Mouse (Mus musculus): ENCODE results near the gene Tmem126a. TPM values are rescaled to one million over a fixed set of nuclear protein-coding genes. Genes with fewer than 3 reads are reported as not detected.
A peak's percentile ranks its signal among the peaks of the same experiment; 100 is the strongest.

The Tmem126a gene
- total RNA-seq, 2 experiments from 2014 or later: 15.6 to 39.8 TPM

GRCm38 (mm10) chr7:90426020-90427001 lies 30.7 kb downstream of the Tmem126a start, which contains the start of gene Ccdc89:
TSS of gene Ccdc89 (plus strand) at chr7:90426577.
- ATAC-seq (replicated peaks; ENCODE audit: low FRiP score, low TSS enrichment, poor library complexity, severe bottlenecking): peak; percentile 99

GRCm38 (mm10) chr7:90409934-90410333 lies 47.1 kb downstream of the Tmem126a start:
- peak; percentile 67; the same call in 1 of the 2 replicates for ATAC-seq (replicated peaks; ENCODE audit: low FRiP score, low TSS enrichment, poor library complexity, severe bottlenecking)

Other genes starting within 250 kb of the Tmem126a start
- not detected in 2 replicates for gene Ccdc83, start 191.5 kb downstream of the Tmem126a start, total RNA-seq (2014; fragmentation: Nextera tagmentation)
- gene Ccdc83, start 191.5 kb downstream of the Tmem126a start, total RNA-seq (2017): not detected in 2 replicates
- 1.5 TPM in 1 of 2 replicates, not detected in the other for gene Sytl2, start 155.0 kb downstream of the Tmem126a start, total RNA-seq (2014; fragmentation: Nextera tagmentation)
- 0.57 and 1.2 TPM in 2 replicates for gene Sytl2, start 155.0 kb downstream of the Tmem126a start, total RNA-seq (2017)
- gene Ccdc89, start 30.7 kb downstream of the Tmem126a start, total RNA-seq (2014; fragmentation: Nextera tagmentation): 0.22 TPM in 1 of 2 replicates, not detected in the other
- gene Ccdc89, start 30.7 kb downstream of the Tmem126a start, total RNA-seq (2017): not detected in 2 replicates
- 119 and 128 TPM in 2 replicates for gene Crebzf, start 14.5 kb downstream of the Tmem126a start, total RNA-seq (2014; fragmentation: Nextera tagmentation)
- 56.5 and 102 TPM in 2 replicates for gene Crebzf, start 14.5 kb downstream of the Tmem126a start, total RNA-seq (2017)
- gene Tmem126b, start 18.8 kb upstream of the Tmem126a start, total RNA-seq (2014; fragmentation: Nextera tagmentation): 7.9 and 10.9 TPM in 2 replicates
- 7.8 and 15.4 TPM in 2 replicates for gene Tmem126b, start 18.8 kb upstream of the Tmem126a start, total RNA-seq (2017)
- 0.10 and 2.1 TPM in 2 replicates for gene Dlg2, start 19.4 kb upstream of the Tmem126a start, total RNA-seq (2014; fragmentation: Nextera tagmentation)
- 0.33 and 2.3 TPM in 2 replicates for gene Dlg2, start 19.4 kb upstream of the Tmem126a start, total RNA-seq (2017)